Mouse (Mus musculus): ENCODE measurements around the gene Crk. TPM values are rescaled to one million over a fixed set of nuclear protein-coding genes. Genes with fewer than 3 reads are reported as not detected.

Gene Crk
- total and polyA plus RNA-seq, 2 experiments from 2014 or later, result 75.0 to 79.5 TPM

DNA sequence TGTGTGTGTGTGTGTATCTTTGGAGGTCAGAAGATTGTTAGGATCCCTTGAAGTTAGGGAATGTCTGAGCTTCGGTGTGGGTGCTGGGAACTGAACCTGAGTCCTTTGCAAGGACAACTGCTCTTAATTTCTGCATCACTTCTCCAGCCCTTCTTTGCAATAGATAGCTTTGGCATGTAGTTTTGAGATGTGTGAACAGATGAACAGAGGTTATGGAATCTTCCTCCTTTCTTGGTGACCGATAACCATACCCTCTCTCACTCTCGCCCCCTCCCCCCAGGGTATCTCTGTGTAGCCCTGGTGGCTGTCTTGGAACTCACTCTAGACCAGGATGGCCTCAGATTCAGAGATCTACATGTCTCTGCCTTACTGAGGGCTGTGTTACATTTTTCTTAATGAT is 65.7 kb downstream of the Crk start:
- Histone ChIP-seq H3K4me1 (ENCODE audit: insufficient read depth, low read length) (no peaks in the 10 kb centered on the region), H3K9ac (replicated peaks; ENCODE audit: low read length, poor library complexity, severe bottlenecking) (no peak overlapping the region), H3K9me3 (ENCODE audit: low read length) (no peaks in the 10 kb centered on the region), H3K4me3 (ENCODE audit: low read depth, low read length) (no peak overlapping the region), H3K27me3 (ENCODE audit: insufficient read depth, low read length) (no peaks in the 10 kb centered on the region), H3K4me2 (ENCODE audit: low read depth, low read length, poor library complexity, severe bottlenecking) (no peak overlapping the region), H3K27ac (ENCODE audit: low read depth, low read length) (no peak overlapping the region), H3K36me3 (ENCODE audit: insufficient read depth, low read length) (no peaks in the 10 kb centered on the region)
- no peak for ATAC-seq (ENCODE audit: low FRiP score)
- no peak for DNase-seq (ENCODE audit: low spot score)
- 93% methylated on average over 3 of the region's 3 CpGs for WGBS
- TF ChIP-seq CTCF (IDR thresholded peaks at IDR 0.05), result no peak

DNA sequence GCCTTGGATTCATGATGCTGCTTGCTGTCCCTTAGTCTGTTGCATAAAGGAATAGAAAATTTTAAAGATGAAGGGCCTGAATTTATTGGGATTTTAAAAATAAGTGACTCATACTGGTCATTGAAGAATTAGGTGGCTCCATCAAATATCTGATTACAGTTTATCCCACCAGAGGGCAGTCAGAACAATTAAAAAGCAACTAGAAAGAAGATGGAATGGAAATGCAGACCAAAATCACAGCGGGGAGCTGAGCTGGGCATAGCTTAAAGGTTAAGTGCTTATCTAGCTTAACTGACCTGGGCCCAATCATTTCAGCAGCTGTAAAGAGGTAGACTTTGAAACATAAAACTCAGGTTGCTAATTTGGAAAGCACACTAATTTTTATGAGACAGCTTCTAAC is 71.5 kb downstream of the Crk start:
- Histone ChIP-seq H3K4me2 (ENCODE audit: low read depth, low read length, poor library complexity, severe bottlenecking) (no peak overlapping the region), H3K9ac (replicated peaks; ENCODE audit: low read length, poor library complexity, severe bottlenecking) (no peak overlapping the region), H3K4me3 (ENCODE audit: low read depth, low read length) (no peak overlapping the region), H3K9me3 (ENCODE audit: low read length) (no peaks in the 10 kb centered on the region), H3K27ac (ENCODE audit: low read depth, low read length) (no peak overlapping the region), H3K27me3 (ENCODE audit: insufficient read depth, low read length) (no peaks in the 10 kb centered on the region), H3K36me3 (ENCODE audit: insufficient read depth, low read length) (no peaks in the 10 kb centered on the region), H3K4me1 (ENCODE audit: insufficient read depth, low read length) (no peaks in the 10 kb centered on the region)
- no peak for DNase-seq (ENCODE audit: low spot score)
- TF ChIP-seq CTCF (IDR thresholded peaks at IDR 0.05), result peak; percentile 28
- no peak for ATAC-seq (ENCODE audit: low FRiP score)
- 58% methylated on average over 1 of the region's 1 CpGs for WGBS

DNA sequence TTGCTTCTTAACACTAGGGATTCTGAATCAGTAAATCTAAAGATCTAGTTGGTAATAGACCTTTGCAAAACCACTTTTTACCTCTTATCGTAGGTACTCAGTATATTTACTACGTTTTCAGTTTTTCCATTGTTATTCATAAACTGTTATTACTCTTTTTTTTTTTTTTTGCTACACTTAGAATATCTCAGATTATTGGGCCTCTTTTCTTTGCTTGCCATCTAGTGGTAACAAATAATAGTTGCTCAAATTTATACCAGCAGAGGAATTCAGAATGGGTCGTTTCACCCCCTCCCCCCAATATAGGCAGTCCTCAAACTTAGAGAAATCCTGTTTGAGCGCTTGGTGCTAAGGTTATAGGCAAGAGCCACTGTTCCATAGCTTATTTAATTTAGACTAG is 72.0 kb downstream of the Crk start:
- TF ChIP-seq CTCF (IDR thresholded peaks at IDR 0.05), result peak; percentile 64
- H3K4me1 ChIP-seq (ENCODE audit: insufficient read depth, low read length), result no peaks in the 10 kb centered on the region
- ATAC-seq (ENCODE audit: low FRiP score), result no peak
- no peaks in the 10 kb centered on the region for H3K36me3 ChIP-seq (ENCODE audit: insufficient read depth, low read length)
- no peak overlapping the region for H3K27ac ChIP-seq (ENCODE audit: low read depth, low read length)
- no peak overlapping the region for H3K4me2 ChIP-seq (ENCODE audit: low read depth, low read length, poor library complexity, severe bottlenecking)
- no peak overlapping the region for H3K4me3 ChIP-seq (ENCODE audit: low read depth, low read length)
- no peak for DNase-seq (ENCODE audit: low spot score)
- no peaks in the 10 kb centered on the region for H3K9me3 ChIP-seq (ENCODE audit: low read length)
- no peak overlapping the region for H3K9ac ChIP-seq (replicated peaks; ENCODE audit: low read length, poor library complexity, severe bottlenecking)
- H3K27me3 ChIP-seq (ENCODE audit: insufficient read depth, low read length), result no peaks in the 10 kb centered on the region
- WGBS, result 68% methylated on average over 4 of the region's 4 CpGs

Other genes starting within 250 kb of the Crk start
- gene Serpinf2, start 239.7 kb upstream of the Crk start, total RNA-seq (2014; rRNA removed), result not detected in 2 replicates
- gene Serpinf2, start 239.7 kb upstream of the Crk start, polyA plus RNA-seq (2015; fragmentation: Nextera tagmentation; extraction: Ambion mirVana), result 0.11 TPM in 1 of 2 replicates, not detected in the other
- gene Wdr81, start 224.5 kb upstream of the Crk start, total RNA-seq (2014; rRNA removed), result 17.4 and 29.7 TPM in 2 replicates
- 4.5 and 4.8 TPM in 2 replicates for gene Wdr81, start 224.5 kb upstream of the Crk start, polyA plus RNA-seq (2015; fragmentation: Nextera tagmentation; extraction: Ambion mirVana)
- gene Tlcd2, start 217.5 kb upstream of the Crk start, total RNA-seq (2014; rRNA removed), result 0.66 and 0.76 TPM in 2 replicates
- gene Tlcd2, start 217.5 kb upstream of the Crk start, polyA plus RNA-seq (2015; fragmentation: Nextera tagmentation; extraction: Ambion mirVana), result 1.6 and 1.9 TPM in 2 replicates
- 121 and 129 TPM in 2 replicates for gene Prpf8, start 192.4 kb upstream of the Crk start, total RNA-seq (2014; rRNA removed)
- 25.7 and 27.6 TPM in 2 replicates for gene Prpf8, start 192.4 kb upstream of the Crk start, polyA plus RNA-seq (2015; fragmentation: Nextera tagmentation; extraction: Ambion mirVana)
- 5.7 and 7.0 TPM in 2 replicates for gene Rilp, start 169.2 kb upstream of the Crk start, total RNA-seq (2014; rRNA removed)
- gene Rilp, start 169.2 kb upstream of the Crk start, polyA plus RNA-seq (2015; fragmentation: Nextera tagmentation; extraction: Ambion mirVana), result 6.9 and 7.5 TPM in 2 replicates
- 3.6 and 3.8 TPM in 2 replicates for gene Scarf1, start 165.7 kb upstream of the Crk start, total RNA-seq (2014; rRNA removed)
- gene Scarf1, start 165.7 kb upstream of the Crk start, polyA plus RNA-seq (2015; fragmentation: Nextera tagmentation; extraction: Ambion mirVana), result 3.0 and 3.5 TPM in 2 replicates
- gene Slc43a2, start 147.6 kb upstream of the Crk start, total RNA-seq (2014; rRNA removed), result 34.3 and 34.5 TPM in 2 replicates
- gene Slc43a2, start 147.6 kb upstream of the Crk start, polyA plus RNA-seq (2015; fragmentation: Nextera tagmentation; extraction: Ambion mirVana), result 17.0 and 20.4 TPM in 2 replicates
- 105 and 108 TPM in 2 replicates for gene Pitpna, start 91.2 kb upstream of the Crk start, total RNA-seq (2014; rRNA removed)
- 91.7 and 106 TPM in 2 replicates for gene Pitpna, start 91.2 kb upstream of the Crk start, polyA plus RNA-seq (2015; fragmentation: Nextera tagmentation; extraction: Ambion mirVana)
- 50.0 and 50.2 TPM in 2 replicates for gene Inpp5k, start 48.3 kb upstream of the Crk start, total RNA-seq (2014; rRNA removed)
- 43.7 and 49.9 TPM in 2 replicates for gene Inpp5k, start 48.3 kb upstream of the Crk start, polyA plus RNA-seq (2015; fragmentation: Nextera tagmentation; extraction: Ambion mirVana)
- gene Myo1c, start 28.8 kb upstream of the Crk start, total RNA-seq (2014; rRNA removed), result 19.3 and 22.8 TPM in 2 replicates
- gene Myo1c, start 28.8 kb upstream of the Crk start, polyA plus RNA-seq (2015; fragmentation: Nextera tagmentation; extraction: Ambion mirVana), result 7.7 and 7.8 TPM in 2 replicates
- 341 and 436 TPM in 2 replicates for gene Ywhae, start 53.6 kb downstream of the Crk start, total RNA-seq (2014; rRNA removed)
- gene Ywhae, start 53.6 kb downstream of the Crk start, polyA plus RNA-seq (2015; fragmentation: Nextera tagmentation; extraction: Ambion mirVana), result 1,643 and 1,657 TPM in 2 replicates
- 23.0 and 27.7 TPM in 2 replicates for gene Doc2b, start 116.8 kb downstream of the Crk start, total RNA-seq (2014; rRNA removed)
- gene Doc2b, start 116.8 kb downstream of the Crk start, polyA plus RNA-seq (2015; fragmentation: Nextera tagmentation; extraction: Ambion mirVana), result 6.9 and 8.0 TPM in 2 replicates